Mouse (Mus musculus) bone marrow, adult 2 months (tissue): Measurements from ENCODE around the gene Foxo6.
A peak's percentile ranks its signal among the peaks of the same experiment; 100 is the strongest.

Source experiments
- CTCF ChIP-seq: fragments of 200-500 bp; IDR thresholded peaks from 2 replicates; pipeline ENCODE4 v1.5.1; 2011; ENCODE audit warnings: low read length, control low read depth; ENCODE audit not compliant: control insufficient read depth, insufficient read depth
- POLR2A ChIP-seq: fragments of 200-500 bp; IDR thresholded peaks from 2 replicates; pipeline ENCODE4 v1.6.1; 2011; ENCODE audit warnings: low read depth, mild to moderate bottlenecking, control low read depth, low read length, borderline replicate concordance; ENCODE audit not compliant: control insufficient read depth

- TF ChIP-seq CTCF (peak; percentile 54; the same call in 1 of the 2 replicates), POLR2A (no peak)
Observed at GRCm38 (mm10) chr4:120287290-120288111, at the start of gene Foxo6.
